In genomic region chr2:77970556-77970955, GRCm38 (mm10) we compare ENCODE assay signal across 11 mouse cellular contexts.
"Had no signal": no experiment of that assay in that cellular context is flagged by ENCODE, and none has a peak within 500 bp of the region (broad histone marks: within the 10 kb centered on the region; RNA-seq: fewer than 3 reads in every experiment).

No protein-coding gene starts in this region.

- DNase-seq: left cerebral cortex, postnatal 4 days; liver; liver, embryonic 13.5 days; liver, postnatal 0 days; lung, adult 18-20 months; lung, adult 2 months; lung, embryonic 14.5 days; lung, postnatal 10 days; lung, postnatal 14 days; lung, postnatal 4 days; midbrain, embryonic 14.5 days had no signal
